Mouse (Mus musculus) CH12.LX (cell line): ENCODE measurements around the gene Apobr.

Experiments used
- ETS1 ChIP-seq: conservative IDR thresholded peaks from 2 replicates; pipeline ENCODE4 v1.6.1; 2012; ENCODE audit warnings: low read depth, mild to moderate bottlenecking, inconsistent platforms, low read length, improper control_type of control experiment, moderate library complexity
- NRF1 ChIP-seq: IDR thresholded peaks from 2 replicates; pipeline ENCODE4 v1.6.1; 2014; ENCODE audit warnings: low read depth, mild to moderate bottlenecking, inconsistent platforms, low read length, improper control_type of control experiment, moderate library complexity
- ZC3H11A ChIP-seq: IDR thresholded peaks from 2 replicates; pipeline ENCODE4 v1.6.1; 2012; ENCODE audit warnings: low read depth, mild to moderate bottlenecking, inconsistent platforms, low read length, improper control_type of control experiment

DNA sequence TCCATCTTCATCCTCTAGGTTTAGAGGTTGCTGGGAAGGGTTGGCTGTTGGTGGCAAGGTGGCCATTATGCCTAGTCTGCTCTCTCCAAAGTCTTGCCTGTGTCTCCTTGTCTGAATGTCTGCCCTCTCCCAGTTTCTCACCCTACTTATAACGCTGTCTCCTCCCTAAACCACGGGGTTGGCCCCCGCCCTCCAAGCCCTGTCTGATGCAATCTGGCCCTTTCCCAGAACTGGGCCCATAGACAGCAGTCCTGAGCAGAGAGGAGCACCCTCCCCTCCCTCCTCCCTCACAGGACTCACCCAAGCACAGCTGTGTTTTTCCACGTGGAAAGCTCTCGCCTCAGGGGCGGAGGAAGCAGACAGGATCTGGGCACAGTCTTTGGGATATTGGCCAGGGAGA lies 40.6 kb downstream of the Apobr start:
- TF ChIP-seq ETS1 (no peak), ZC3H11A (no peak), NRF1 (no peak)
